Mouse (Mus musculus): ENCODE measurements around the gene Gal.

Gal gene

GRCm38 (mm10) chr19:3414268-3414733 is at the start of gene Gal:
Gene Gal, minus strand, starts transcription at chr19:3414544.
- DNase-seq: peak; percentile 8 to 19

- no peak for DNase-seq
Measured at GRCm38 (mm10) chr19:3459986-3460385, 45.6 kb upstream of the Gal start.

- no peak for DNase-seq
Measured at GRCm38 (mm10) chr19:3458331-3459099, 44.2 kb upstream of the Gal start.

- DNase-seq: no peak
Measured at GRCm38 (mm10) chr19:3457700-3458099, 43.4 kb upstream of the Gal start.

- DNase-seq: peak in 1 of 2 experiments; percentile 12
Measured at GRCm38 (mm10) chr19:3451649-3452048, 37.3 kb upstream of the Gal start.

- DNase-seq: peak; percentile 54 to 75
Measured at GRCm38 (mm10) chr19:3451170-3451569, 36.8 kb upstream of the Gal start.

GRCm38 (mm10) chr19:3450714-3451113 is 36.4 kb upstream of the Gal start:
- DNase-seq: no peak

GRCm38 (mm10) chr19:3449248-3449647 is 34.9 kb upstream of the Gal start:
- DNase-seq: peak in 1 of 2 experiments; percentile 17

- no peak for DNase-seq
Measured at GRCm38 (mm10) chr19:3447348-3447747, 33.0 kb upstream of the Gal start.

- DNase-seq: no peak
Measured at GRCm38 (mm10) chr19:3441092-3441491, 26.7 kb upstream of the Gal start.

GRCm38 (mm10) chr19:3440667-3441066 is 26.3 kb upstream of the Gal start:
- DNase-seq: no peak

GRCm38 (mm10) chr19:3437980-3438379 is 23.6 kb upstream of the Gal start:
- no peak for DNase-seq

GRCm38 (mm10) chr19:3436840-3437239 is 22.5 kb upstream of the Gal start:
- peak in 1 of 2 experiments; percentile 34 for DNase-seq

GRCm38 (mm10) chr19:3435824-3436223 is 21.5 kb upstream of the Gal start:
- no peak for DNase-seq

GRCm38 (mm10) chr19:3434641-3435040 is 20.3 kb upstream of the Gal start:
- no peak for DNase-seq

- no peak for DNase-seq
Measured at GRCm38 (mm10) chr19:3434124-3434523, 19.8 kb upstream of the Gal start.

- no peak for DNase-seq
Measured at GRCm38 (mm10) chr19:3431969-3432368, 17.6 kb upstream of the Gal start.

- DNase-seq: no peak
Measured at GRCm38 (mm10) chr19:3431066-3431465, 16.7 kb upstream of the Gal start.

- no peak for DNase-seq
Measured at GRCm38 (mm10) chr19:3429156-3429816, 14.9 kb upstream of the Gal start.

GRCm38 (mm10) chr19:3428057-3428830 is 13.9 kb upstream of the Gal start:
- peak; percentile 53 to 56 for DNase-seq

- no peak for DNase-seq
Measured at GRCm38 (mm10) chr19:3424214-3424613, 9.9 kb upstream of the Gal start.

GRCm38 (mm10) chr19:3422981-3423380 is 8.6 kb upstream of the Gal start:
- no peak for DNase-seq

GRCm38 (mm10) chr19:3422488-3422887 is 8.1 kb upstream of the Gal start:
- DNase-seq: no peak

All from cerebellum, postnatal 25 days (tissue).